Mouse (Mus musculus): ENCODE measurements around the gene Klk10. TPM values are rescaled to one million over a fixed set of nuclear protein-coding genes. Genes with fewer than 3 reads are reported as not detected.

Klk10 gene
- not detected in 2 replicates for polyA plus RNA-seq (2016; fragmentation: Nextera tagmentation; extraction: Ambion mirVana)

DNA sequence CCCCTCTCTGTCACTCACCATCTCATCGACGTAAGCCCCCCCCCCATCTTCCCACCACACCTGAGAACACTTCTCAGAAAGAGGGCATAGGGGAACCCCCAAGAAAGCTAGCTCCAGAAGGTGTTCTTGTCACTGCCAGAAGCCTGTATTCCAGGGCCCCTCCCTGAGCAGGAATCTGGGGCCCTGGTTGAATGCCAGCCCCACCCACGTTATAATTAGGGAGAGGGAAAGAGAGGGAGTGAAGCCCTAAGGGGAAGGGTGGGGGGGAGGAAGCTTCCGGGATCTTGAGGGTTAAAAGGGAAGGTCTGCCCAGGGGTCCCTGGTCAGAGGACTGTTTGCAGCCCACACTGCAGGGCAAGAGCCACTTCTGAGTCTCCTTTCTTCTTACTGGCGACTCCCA, at the start of gene Klk10:
Klk10 (plus strand) TSS at position 290 of the 400 bp plus-strand sequence.
- 29% methylated on average over 5 of the region's 5 CpGs for WGBS (ENCODE audit: insufficient replicate concordance)

DNA sequence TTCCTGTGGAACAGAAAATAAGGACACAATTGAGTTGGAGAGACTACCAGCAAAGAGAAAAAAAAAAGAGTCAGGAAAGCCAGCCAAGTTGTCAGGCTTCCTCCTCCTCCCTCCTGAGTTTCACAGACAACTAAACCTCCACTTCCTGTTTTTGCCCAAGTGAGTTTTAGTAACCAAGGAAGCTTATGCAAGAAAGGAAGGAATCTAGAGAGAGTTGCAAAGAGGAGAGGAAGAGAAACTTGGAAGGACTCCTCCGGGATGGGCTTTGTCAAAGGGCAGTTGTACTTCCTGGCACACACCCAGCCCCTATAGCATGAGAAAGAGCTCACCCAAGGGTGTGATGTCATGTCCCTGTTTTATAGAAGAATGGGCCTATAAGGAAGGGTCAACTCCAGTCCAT, 33.0 kb upstream of the Klk10 start:
- no peaks in the 10 kb centered on the region for H3K4me1 ChIP-seq
- no peak overlapping the region for H3K27ac ChIP-seq
- 21% methylated on average over 1 of the region's 1 CpGs for WGBS (ENCODE audit: insufficient replicate concordance)
- no peak overlapping the region for H3K4me3 ChIP-seq
- no peaks in the 10 kb centered on the region for H3K36me3 ChIP-seq
- no peak overlapping the region for H3K9ac ChIP-seq
- no peaks in the 10 kb centered on the region for H3K27me3 ChIP-seq (replicated peaks)
- no peak overlapping the region for H3K4me2 ChIP-seq
- no peak for ATAC-seq
- H3K9me3 ChIP-seq (replicated peaks): no peaks in the 10 kb centered on the region

More for the DNA sequence above, at the start of gene Klk10:
- Histone ChIP-seq H3K9ac (no peak within 1 kb of the TSS), H3K27me3 (replicated peaks) (peaks cover 26% of the 10 kb centered on the region), H3K27ac (no peak within 1 kb of the TSS), H3K4me2 (no peak within 1 kb of the TSS), H3K36me3 (no peaks in the 10 kb centered on the region), H3K9me3 (replicated peaks) (no peaks in the 10 kb centered on the region), H3K4me1 (no peaks in the 10 kb centered on the region), H3K4me3 (no peak within 1 kb of the TSS)
- no peak for ATAC-seq

DNA sequence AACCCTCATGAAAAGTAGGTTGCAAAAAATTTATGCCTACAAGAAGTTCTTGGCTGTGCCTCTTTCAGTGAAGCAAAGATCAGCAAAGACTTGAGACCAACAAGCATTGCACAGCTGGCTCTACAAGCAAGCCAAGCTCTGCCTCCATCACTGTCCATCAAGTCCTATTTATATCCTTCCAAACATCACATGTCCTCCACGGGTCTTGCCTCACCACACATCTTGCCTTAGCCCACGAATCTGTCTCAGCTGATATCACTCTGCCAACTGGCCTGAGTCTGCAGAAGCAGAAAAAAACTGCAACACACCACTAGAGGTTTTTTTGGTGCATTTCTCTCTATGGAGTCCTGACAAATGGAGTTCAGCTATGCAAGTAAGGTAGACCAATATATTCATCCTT, 28.0 kb upstream of the Klk10 start:
- H3K27ac ChIP-seq: no peak overlapping the region
- H3K36me3 ChIP-seq: no peaks in the 10 kb centered on the region
- no peak overlapping the region for H3K4me2 ChIP-seq
- H3K9me3 ChIP-seq (replicated peaks): no peaks in the 10 kb centered on the region
- no peaks in the 10 kb centered on the region for H3K4me1 ChIP-seq
- ATAC-seq: no peak
- no peaks in the 10 kb centered on the region for H3K27me3 ChIP-seq (replicated peaks)
- 13% methylated on average over 2 of the region's 2 CpGs for WGBS (ENCODE audit: insufficient replicate concordance)
- no peak overlapping the region for H3K9ac ChIP-seq
- H3K4me3 ChIP-seq: no peak overlapping the region

DNA sequence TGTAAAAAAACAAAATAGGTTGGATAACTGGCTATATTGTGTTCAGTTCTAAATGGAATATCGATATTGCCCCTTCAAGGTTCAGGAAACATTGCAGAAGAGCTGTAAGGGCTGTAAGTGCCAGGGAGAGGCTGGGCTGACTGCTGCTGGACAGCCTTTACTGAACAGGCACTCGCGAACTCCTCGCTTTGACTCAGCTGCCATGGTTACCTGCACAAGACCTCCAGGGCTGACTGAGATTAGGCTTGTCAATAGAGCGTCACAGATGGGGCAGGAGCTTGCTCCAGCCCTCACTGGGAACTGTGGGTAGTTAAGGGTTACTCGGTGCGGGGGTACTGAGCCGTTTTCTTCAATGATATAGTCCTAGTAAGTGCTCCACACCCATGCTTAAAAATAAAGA, 14.4 kb upstream of the Klk10 start:
- 40% methylated on average over 8 of the region's 8 CpGs for WGBS (ENCODE audit: insufficient replicate concordance)

DNA sequence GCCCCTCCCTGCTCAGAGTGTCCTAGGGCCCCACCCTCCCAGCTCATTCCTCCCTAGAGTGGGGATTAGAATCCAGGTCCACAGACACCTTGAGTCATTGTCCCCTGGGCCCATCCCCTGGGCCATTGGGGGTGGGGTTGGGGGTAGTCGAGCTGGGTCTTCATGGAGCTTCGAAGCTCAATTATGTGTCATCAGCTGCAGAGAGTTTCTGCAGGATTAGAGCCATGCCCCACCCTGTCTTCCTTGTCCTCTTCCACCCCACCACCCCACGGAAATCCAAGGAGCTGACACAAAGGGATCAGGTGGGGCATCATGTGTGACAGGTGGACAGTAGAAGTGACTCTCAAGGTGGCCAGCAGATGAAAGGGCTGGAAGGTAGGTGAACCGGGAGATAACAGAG, 12.2 kb upstream of the Klk10 start, which contains the start of gene Klk12:
Klk12 (plus strand) TSS at position 301 of the 400 bp plus-strand sequence.
- no peaks in the 10 kb centered on the region for H3K4me1 ChIP-seq
- no peak within 1 kb of the TSS for H3K27ac ChIP-seq
- H3K4me2 ChIP-seq: no peak within 1 kb of the TSS
- H3K36me3 ChIP-seq: no peaks in the 10 kb centered on the region
- no peak for ATAC-seq
- H3K27me3 ChIP-seq (replicated peaks): no peaks in the 10 kb centered on the region
- H3K4me3 ChIP-seq: no peak within 1 kb of the TSS
- H3K9me3 ChIP-seq (replicated peaks): no peaks in the 10 kb centered on the region
- H3K9ac ChIP-seq: no peak within 1 kb of the TSS
- WGBS (ENCODE audit: insufficient replicate concordance): 66% methylated on average over 4 of the region's 4 CpGs

More for the DNA sequence above, 14.4 kb upstream of the Klk10 start:
- Histone ChIP-seq H3K27me3 (replicated peaks) (no peaks in the 10 kb centered on the region), H3K4me3 (no peak overlapping the region), H3K36me3 (no peaks in the 10 kb centered on the region), H3K27ac (no peak overlapping the region), H3K4me1 (no peaks in the 10 kb centered on the region), H3K4me2 (no peak overlapping the region), H3K9me3 (replicated peaks) (no peaks in the 10 kb centered on the region), H3K9ac (no peak overlapping the region)
- ATAC-seq: no peak

DNA sequence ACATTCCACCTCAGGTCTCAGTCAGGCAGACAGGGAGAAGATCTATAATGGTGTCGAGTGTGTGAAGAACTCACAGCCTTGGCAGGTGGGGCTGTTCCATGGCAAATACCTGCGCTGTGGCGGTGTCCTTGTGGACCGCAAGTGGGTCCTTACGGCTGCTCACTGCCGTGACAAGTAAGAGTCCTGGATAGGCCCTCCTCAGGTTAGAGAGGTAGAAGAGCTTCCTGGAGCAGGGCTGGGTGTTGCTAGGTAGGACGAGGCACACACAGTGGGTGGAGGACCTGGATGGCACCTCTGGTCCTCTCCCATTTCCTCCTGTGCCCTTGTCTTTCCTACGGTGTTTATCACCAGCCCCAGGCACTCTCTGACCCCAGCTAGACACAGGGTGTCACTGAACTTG, 11.2 kb upstream of the Klk10 start:
- no peak overlapping the region for H3K9ac ChIP-seq
- no peak overlapping the region for H3K4me3 ChIP-seq
- no peak overlapping the region for H3K4me2 ChIP-seq
- ATAC-seq: no peak
- H3K9me3 ChIP-seq (replicated peaks): no peaks in the 10 kb centered on the region
- H3K36me3 ChIP-seq: no peaks in the 10 kb centered on the region
- 80% methylated on average over 8 of the region's 8 CpGs for WGBS (ENCODE audit: insufficient replicate concordance)
- H3K27me3 ChIP-seq (replicated peaks): no peaks in the 10 kb centered on the region
- no peak overlapping the region for H3K27ac ChIP-seq
- no peaks in the 10 kb centered on the region for H3K4me1 ChIP-seq

DNA sequence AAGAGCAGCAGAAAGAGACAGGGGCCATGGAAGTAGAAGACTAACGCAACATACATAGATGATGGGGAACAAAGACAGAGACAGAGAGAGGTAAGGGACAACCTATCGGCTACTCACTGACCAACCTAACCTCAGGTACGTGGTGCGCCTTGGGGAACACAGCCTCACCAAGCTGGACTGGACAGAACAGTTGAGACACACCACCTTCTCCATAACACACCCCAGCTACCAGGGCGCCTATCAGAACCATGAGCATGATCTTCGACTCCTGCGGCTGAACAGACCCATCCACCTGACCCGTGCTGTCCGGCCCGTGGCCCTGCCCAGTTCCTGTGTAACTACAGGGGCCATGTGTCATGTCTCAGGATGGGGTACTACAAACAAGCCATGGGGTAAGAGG, 10.1 kb upstream of the Klk10 start:
- no peaks in the 10 kb centered on the region for H3K4me1 ChIP-seq
- no peak; the same call in 1 of the 2 replicates for ATAC-seq
- no peaks in the 10 kb centered on the region for H3K9me3 ChIP-seq (replicated peaks)
- no peak overlapping the region for H3K27ac ChIP-seq
- no peaks in the 10 kb centered on the region for H3K36me3 ChIP-seq
- WGBS (ENCODE audit: insufficient replicate concordance): 77% methylated on average over 10 of the region's 10 CpGs
- H3K4me2 ChIP-seq: no peak overlapping the region
- no peak overlapping the region for H3K9ac ChIP-seq
- no peak overlapping the region for H3K4me3 ChIP-seq
- H3K27me3 ChIP-seq (replicated peaks): no peaks in the 10 kb centered on the region

DNA sequence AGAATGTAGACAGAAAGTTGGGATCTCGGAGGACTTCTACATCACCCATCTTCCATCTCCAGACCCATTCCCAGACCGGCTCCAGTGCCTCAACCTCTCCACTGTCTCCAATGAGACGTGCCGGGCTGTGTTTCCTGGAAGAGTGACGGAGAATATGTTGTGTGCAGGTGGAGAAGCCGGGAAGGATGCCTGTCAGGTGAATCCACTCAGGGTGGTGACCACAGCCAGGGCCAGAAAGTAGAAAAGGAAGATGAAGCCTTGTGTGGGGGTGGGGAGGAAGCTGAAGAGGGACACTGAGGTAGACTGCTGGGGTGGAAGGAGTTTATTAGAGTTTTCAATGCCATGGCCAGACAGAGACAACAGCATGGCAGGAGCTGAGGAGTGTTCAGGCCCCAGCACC, 8.9 kb upstream of the Klk10 start:
- 79% methylated on average over 6 of the region's 6 CpGs for WGBS (ENCODE audit: insufficient replicate concordance)
- no peaks in the 10 kb centered on the region for H3K4me1 ChIP-seq
- H3K27me3 ChIP-seq (replicated peaks): no peaks in the 10 kb centered on the region
- no peak overlapping the region for H3K4me2 ChIP-seq
- no peaks in the 10 kb centered on the region for H3K9me3 ChIP-seq (replicated peaks)
- no peak overlapping the region for H3K27ac ChIP-seq
- H3K4me3 ChIP-seq: no peak overlapping the region
- no peak for ATAC-seq
- H3K9ac ChIP-seq: no peak overlapping the region
- H3K36me3 ChIP-seq: no peaks in the 10 kb centered on the region

DNA sequence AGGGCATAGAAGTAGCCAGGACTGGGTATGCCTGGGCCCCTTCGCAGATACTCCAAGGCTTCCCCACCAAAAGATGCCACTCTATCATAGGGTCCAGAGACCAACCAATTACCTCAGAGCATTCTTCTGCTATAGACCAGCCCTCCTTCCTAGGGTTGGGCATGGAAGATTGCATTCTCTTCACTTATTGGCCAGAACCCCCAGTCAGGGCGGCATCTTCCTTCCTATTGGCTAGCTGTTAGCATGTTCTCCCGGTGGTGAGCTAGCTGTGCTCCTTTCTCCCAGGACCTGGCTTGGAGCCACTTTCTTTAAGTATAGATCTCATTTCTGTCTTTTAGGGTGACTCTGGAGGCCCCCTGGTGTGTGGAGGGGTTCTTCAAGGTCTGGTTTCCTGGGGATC, 7.9 kb upstream of the Klk10 start:
- Histone ChIP-seq H3K9me3 (replicated peaks) (no peaks in the 10 kb centered on the region), H3K27ac (no peak overlapping the region), H3K36me3 (no peaks in the 10 kb centered on the region), H3K9ac (no peak overlapping the region), H3K4me3 (no peak overlapping the region), H3K4me1 (no peaks in the 10 kb centered on the region), H3K27me3 (replicated peaks) (no peaks in the 10 kb centered on the region), H3K4me2 (no peak overlapping the region)
- ATAC-seq: no peak
- 66% methylated on average over 3 of the region's 3 CpGs for WGBS (ENCODE audit: insufficient replicate concordance)

DNA sequence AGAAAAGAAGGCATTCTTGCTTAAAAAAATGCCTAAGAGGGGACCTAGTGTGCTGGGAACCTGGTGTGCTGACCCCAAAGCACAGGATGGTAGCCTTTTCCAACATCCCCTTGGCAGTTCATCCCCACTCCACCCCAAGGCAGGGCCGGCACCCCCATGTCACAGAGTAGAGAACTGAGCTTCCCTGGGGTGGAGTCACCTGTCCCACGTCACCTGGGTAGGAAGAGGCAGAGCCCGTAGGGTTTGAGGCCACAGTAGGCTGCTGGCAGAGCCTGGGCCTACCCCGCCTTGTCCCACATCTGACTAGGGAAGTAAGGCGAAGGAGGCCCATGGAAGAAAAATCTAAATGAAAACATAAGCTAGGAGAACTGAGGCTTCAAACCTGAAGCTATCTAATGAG, 6.5 kb upstream of the Klk10 start, which contains the start of gene Klk11:
Klk11 (plus strand) TSS at position 241 of the 400 bp plus-strand sequence.
- ATAC-seq: no peak
- WGBS (ENCODE audit: insufficient replicate concordance): 79% methylated on average over 5 of the region's 5 CpGs
- no peak within 1 kb of the TSS for H3K4me2 ChIP-seq
- no peaks in the 10 kb centered on the region for H3K36me3 ChIP-seq
- H3K9ac ChIP-seq: no peak within 1 kb of the TSS
- no peaks in the 10 kb centered on the region for H3K27me3 ChIP-seq (replicated peaks)
- no peak within 1 kb of the TSS for H3K27ac ChIP-seq
- H3K4me3 ChIP-seq: no peak within 1 kb of the TSS
- H3K4me1 ChIP-seq: no peaks in the 10 kb centered on the region
- H3K9me3 ChIP-seq (replicated peaks): no peaks in the 10 kb centered on the region

DNA sequence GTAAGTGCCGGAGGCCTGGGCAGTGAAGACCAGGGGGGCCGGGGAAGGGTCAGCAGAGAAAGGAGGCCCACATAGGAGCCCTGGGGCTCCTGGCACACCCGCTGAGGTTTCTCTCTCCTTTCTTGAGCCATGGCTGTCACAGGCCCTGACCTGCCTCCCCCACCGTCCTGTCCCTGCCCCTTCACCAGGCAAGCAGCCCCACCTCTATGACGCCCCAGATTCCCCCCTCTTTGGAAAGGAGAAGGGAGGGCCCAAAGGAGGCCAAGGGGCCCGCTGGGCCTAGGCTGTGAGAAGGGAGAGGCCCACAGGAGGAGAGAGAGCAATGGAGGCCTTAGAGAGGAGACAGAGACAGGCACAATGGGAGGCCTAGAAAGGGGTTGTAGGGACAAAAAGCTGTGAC, 6.0 kb upstream of the Klk10 start:
- WGBS (ENCODE audit: insufficient replicate concordance): 63% methylated on average over 5 of the region's 6 CpGs
- H3K27me3 ChIP-seq (replicated peaks): no peaks in the 10 kb centered on the region
- H3K4me1 ChIP-seq: no peaks in the 10 kb centered on the region
- H3K4me2 ChIP-seq: no peak overlapping the region
- no peaks in the 10 kb centered on the region for H3K9me3 ChIP-seq (replicated peaks)
- no peaks in the 10 kb centered on the region for H3K36me3 ChIP-seq
- H3K27ac ChIP-seq: no peak overlapping the region
- no peak overlapping the region for H3K4me3 ChIP-seq
- H3K9ac ChIP-seq: no peak overlapping the region
- no peak for ATAC-seq

DNA sequence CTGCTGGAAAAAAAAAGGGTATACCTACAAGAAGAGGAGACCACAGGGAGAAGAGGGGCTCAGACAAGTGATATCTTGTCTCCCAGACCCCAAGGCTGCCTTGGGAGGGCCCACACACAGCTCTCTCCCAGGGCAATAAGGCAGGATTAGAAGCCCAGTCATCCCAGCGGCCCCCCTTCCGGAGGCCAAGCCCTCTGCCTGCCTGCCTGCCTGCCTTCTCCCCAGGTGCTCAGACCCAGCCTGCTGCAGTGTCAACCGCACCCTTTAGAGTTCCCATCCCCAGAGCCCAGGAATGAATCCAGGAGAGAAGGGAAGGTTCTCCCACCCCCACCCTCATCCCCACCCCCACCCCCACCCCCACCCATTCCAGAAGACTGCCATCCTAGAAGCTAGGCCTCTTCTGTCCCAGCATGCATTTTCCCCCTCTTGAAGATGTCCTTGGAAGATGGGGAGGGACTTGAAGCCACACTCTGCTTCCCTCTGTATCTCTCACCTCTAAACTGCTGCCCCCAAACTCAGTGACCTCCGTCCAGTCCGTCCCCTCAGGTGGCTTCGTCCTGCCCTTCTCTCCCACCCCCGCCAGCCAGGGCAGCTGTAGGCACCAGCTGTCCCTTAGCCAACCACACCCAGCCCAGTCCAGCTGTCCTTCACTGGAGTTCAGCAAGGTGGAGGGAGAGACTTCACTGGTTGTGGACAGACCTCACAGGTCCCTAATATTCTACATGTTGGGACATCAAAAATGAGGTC, 5.4 kb upstream of the Klk10 start:
- no peaks in the 10 kb centered on the region for H3K4me1 ChIP-seq
- H3K27ac ChIP-seq: no peak overlapping the region
- H3K9ac ChIP-seq: no peak overlapping the region
- ATAC-seq: no peak
- H3K4me2 ChIP-seq: no peak overlapping the region
- 57% methylated on average over 7 of the region's 7 CpGs for WGBS (ENCODE audit: insufficient replicate concordance)
- no peak overlapping the region for H3K4me3 ChIP-seq
- no peaks in the 10 kb centered on the region for H3K36me3 ChIP-seq
- no peaks in the 10 kb centered on the region for H3K9me3 ChIP-seq (replicated peaks)
- no peaks in the 10 kb centered on the region for H3K27me3 ChIP-seq (replicated peaks)

DNA sequence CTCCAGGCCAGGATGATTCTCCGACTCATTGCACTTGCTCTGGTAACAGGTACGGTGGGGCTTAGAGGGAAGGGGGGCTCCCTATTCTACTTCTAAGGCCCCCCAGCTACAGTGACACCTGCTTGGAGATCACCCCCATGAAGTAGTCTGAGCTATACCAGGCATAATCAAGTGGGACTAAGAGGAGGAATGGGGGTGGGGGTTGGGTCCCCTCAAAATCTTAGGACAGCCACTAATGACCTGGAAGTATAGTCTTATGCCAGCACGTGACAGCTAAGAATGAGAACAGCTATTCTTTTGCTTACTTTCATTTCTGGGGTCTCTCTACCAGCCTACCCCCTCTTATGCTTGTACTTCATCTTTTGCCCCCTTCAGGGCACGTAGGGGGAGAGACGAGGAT, 4.3 kb upstream of the Klk10 start:
- H3K9me3 ChIP-seq (replicated peaks): no peaks in the 10 kb centered on the region
- ATAC-seq: no peak
- H3K4me2 ChIP-seq: no peak overlapping the region
- no peak overlapping the region for H3K27ac ChIP-seq
- no peak overlapping the region for H3K9ac ChIP-seq
- no peaks in the 10 kb centered on the region for H3K27me3 ChIP-seq (replicated peaks)
- H3K36me3 ChIP-seq: no peaks in the 10 kb centered on the region
- no peak overlapping the region for H3K4me3 ChIP-seq
- H3K4me1 ChIP-seq: no peaks in the 10 kb centered on the region
- 78% methylated on average over 5 of the region's 5 CpGs for WGBS (ENCODE audit: insufficient replicate concordance)
